Mouse (Mus musculus): Measurements from ENCODE around the gene Cacna1c. TPM values are rescaled to one million over a fixed set of nuclear protein-coding genes. Genes with fewer than 3 reads are reported as not detected.

The Cacna1c gene
- polyA plus RNA-seq, 1 experiment from 2014 or later = 0.30 TPM

DNA sequence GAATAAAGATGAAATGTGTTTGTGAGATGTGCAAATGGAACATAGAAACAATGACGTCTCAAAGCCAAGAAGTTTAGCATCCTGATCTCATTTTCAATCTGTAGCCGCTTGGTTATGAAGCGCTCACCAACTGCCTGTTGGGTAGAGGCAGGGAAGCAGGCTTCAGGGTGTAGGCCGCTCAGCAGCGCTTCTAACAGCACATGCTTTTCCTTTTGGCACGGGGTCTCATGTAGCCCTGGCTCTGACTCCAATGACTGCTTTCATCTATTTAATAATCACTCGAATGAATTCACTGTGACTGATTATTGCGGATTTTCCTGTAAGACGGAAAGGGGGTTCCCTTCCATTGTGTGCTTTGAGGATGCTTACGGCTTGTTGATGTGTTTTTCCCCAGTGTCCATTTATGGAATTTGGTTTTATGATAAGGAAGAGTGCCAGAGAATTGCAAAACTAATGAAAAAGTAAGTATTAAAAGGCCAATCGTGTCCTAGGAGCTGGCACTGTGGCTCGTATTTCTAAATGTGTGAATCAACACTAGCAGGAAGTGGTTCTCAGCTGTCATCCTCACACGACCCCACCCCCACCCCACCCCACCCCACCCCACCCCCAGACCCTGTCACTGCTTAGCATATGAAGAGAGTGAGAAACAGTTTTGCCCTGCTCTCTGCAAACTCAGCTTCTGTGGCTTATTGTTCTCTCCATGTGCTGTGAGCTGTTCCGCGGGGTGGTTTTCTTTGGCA, 2.5 kb upstream of the Cacna1c start:
- no peak overlapping the region for H3K4me2 ChIP-seq (ENCODE audit: low read depth, low read length)
- H3K4me1 ChIP-seq (ENCODE audit: control insufficient read depth, low read depth, low read length) = no peaks in the 10 kb centered on the region
- H3K27ac ChIP-seq (ENCODE audit: low read length) = no peak overlapping the region
- no peaks in the 10 kb centered on the region for H3K36me3 ChIP-seq (ENCODE audit: control insufficient read depth, insufficient read depth)
- H3K9ac ChIP-seq (ENCODE audit: low read depth, low read length) = no peak overlapping the region
- no peaks in the 10 kb centered on the region for H3K27me3 ChIP-seq (ENCODE audit: control insufficient read depth, insufficient read depth, low read depth, low read length)
- 59% methylated on average over 15 of the region's 15 CpGs for WGBS (ENCODE audit: insufficient replicate concordance)
- no peaks in the 10 kb centered on the region for H3K9me3 ChIP-seq (replicated peaks; ENCODE audit: control insufficient read depth, low read length)
- H3K4me3 ChIP-seq (ENCODE audit: low read depth, low read length) = no peak overlapping the region
- no peak for ATAC-seq (ENCODE audit: low read depth)

DNA sequence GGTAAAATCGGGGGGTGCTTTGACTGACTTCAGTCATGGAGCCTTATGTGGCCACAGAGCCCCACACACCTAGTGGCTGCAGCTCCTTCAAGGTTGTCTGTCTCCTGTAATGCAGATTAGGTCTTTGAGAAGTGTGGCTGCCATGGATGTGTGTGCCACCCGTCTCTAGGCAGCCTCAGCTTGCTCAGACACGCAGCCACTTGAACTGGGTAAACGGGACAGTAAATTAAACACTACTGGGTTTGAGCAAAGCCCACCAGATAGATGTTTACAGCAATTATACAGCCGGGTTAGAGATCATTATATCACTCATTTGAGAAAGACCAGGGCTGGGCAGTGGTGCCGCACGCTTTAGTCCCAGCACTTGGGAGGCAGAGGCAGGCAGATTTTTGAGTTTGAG, 1.6 kb downstream of the Cacna1c start:
- no peak overlapping the region for H3K9ac ChIP-seq (ENCODE audit: low read depth, low read length)
- H3K27me3 ChIP-seq (ENCODE audit: control insufficient read depth, insufficient read depth, low read depth, low read length) = no peaks in the 10 kb centered on the region
- H3K36me3 ChIP-seq (ENCODE audit: control insufficient read depth, insufficient read depth) = no peaks in the 10 kb centered on the region
- no peak overlapping the region for H3K4me3 ChIP-seq (ENCODE audit: low read depth, low read length)
- no peak overlapping the region for H3K4me2 ChIP-seq (ENCODE audit: low read depth, low read length)
- no peak for ATAC-seq (ENCODE audit: low read depth)
- no peaks in the 10 kb centered on the region for H3K9me3 ChIP-seq (replicated peaks; ENCODE audit: control insufficient read depth, low read length)
- H3K27ac ChIP-seq (ENCODE audit: low read length) = no peak overlapping the region
- 75% methylated on average over 7 of the region's 7 CpGs for WGBS (ENCODE audit: insufficient replicate concordance)
- H3K4me1 ChIP-seq (ENCODE audit: control insufficient read depth, low read depth, low read length) = no peaks in the 10 kb centered on the region

DNA sequence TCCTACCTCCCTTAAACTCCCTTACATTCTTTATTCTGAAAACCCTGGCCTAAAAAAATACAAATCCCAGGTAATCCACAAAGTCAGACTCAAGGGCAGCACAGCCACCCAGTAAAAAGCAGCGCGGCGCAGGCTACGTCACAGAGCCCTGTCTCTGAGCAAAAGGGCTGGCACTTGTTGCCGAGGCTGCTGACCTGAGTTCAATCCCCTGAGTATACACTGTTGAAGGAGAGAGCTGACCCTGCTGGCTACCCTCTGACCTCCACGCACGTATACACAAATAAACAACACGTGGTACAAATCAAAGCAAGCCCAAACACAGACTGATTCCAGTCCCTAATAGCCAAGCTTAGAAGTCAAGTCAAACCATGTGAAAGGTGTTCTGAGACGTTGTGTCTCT, 2.1 kb downstream of the Cacna1c start:
- WGBS (ENCODE audit: insufficient replicate concordance) = 77% methylated on average over 9 of the region's 9 CpGs

DNA sequence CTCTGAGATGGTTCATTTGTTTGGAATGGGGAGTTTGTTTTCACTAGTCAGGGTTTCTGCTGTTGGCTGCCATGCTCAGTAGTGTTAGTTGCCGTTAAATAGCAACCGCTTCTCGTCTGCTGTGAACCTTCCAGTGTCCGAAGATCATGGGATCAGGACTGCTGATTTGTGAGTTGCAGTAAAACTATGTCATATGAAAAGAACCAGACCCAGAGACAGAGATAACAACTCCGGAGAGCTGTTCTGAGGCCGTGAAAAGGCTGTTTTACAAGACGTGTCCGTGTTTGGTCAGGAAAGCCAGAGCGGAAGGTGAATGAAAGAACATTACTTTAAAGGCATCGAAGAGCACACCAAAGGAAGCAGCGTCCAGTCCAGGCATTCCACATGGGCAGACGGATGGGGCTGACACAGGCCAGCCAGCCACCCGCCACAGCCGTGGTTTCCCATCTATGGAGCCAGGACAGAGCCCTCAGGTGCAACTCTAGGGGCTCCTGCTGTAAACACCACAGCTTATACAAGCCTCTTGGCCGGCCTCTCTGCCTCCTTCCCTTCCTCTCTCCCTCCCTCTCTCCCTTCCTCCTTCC, 2.6 kb downstream of the Cacna1c start:
- WGBS (ENCODE audit: insufficient replicate concordance) = 78% methylated on average over 15 of the region's 15 CpGs

More for the DNA sequence above, 2.1 kb downstream of the Cacna1c start:
- no peak overlapping the region for H3K4me2 ChIP-seq (ENCODE audit: low read depth, low read length)
- H3K36me3 ChIP-seq (ENCODE audit: control insufficient read depth, insufficient read depth) = no peaks in the 10 kb centered on the region
- no peaks in the 10 kb centered on the region for H3K4me1 ChIP-seq (ENCODE audit: control insufficient read depth, low read depth, low read length)
- no peak for ATAC-seq (ENCODE audit: low read depth)
- H3K27ac ChIP-seq (ENCODE audit: low read length) = no peak overlapping the region
- no peak overlapping the region for H3K9ac ChIP-seq (ENCODE audit: low read depth, low read length)
- no peaks in the 10 kb centered on the region for H3K27me3 ChIP-seq (ENCODE audit: control insufficient read depth, insufficient read depth, low read depth, low read length)
- H3K4me3 ChIP-seq (ENCODE audit: low read depth, low read length) = no peak overlapping the region
- H3K9me3 ChIP-seq (replicated peaks; ENCODE audit: control insufficient read depth, low read length) = no peaks in the 10 kb centered on the region

DNA sequence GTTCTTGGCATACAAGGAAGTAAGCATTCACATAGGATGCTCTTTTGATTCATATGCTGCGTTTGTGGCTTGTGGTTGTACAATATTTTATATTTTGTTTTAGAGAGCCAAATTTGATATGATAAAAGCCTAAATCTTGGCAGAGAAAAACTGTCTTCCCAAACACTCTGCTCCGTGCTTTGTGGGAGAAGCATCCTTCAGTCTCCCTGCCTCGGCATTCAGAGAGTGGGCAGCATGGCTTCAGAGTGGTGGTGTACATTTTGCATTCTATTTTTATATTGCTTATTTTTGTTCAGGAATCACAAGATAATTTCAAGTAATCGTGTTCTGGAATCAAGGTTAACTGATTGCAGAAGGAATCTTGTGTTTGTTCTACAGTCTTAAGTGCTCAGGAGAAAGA, 4.7 kb downstream of the Cacna1c start:
- WGBS (ENCODE audit: insufficient replicate concordance) = 68% methylated on average over 4 of the region's 4 CpGs
- H3K36me3 ChIP-seq (ENCODE audit: control insufficient read depth, insufficient read depth) = no peaks in the 10 kb centered on the region; the same call in 1 of the 2 replicates
- no peak overlapping the region for H3K9ac ChIP-seq (ENCODE audit: low read depth, low read length)
- ATAC-seq (ENCODE audit: low read depth) = no peak
- no peak overlapping the region for H3K27ac ChIP-seq (ENCODE audit: low read length)
- H3K9me3 ChIP-seq (replicated peaks; ENCODE audit: control insufficient read depth, low read length) = no peaks in the 10 kb centered on the region
- H3K27me3 ChIP-seq (ENCODE audit: control insufficient read depth, insufficient read depth, low read depth, low read length) = no peaks in the 10 kb centered on the region
- H3K4me2 ChIP-seq (ENCODE audit: low read depth, low read length) = no peak overlapping the region
- no peak overlapping the region for H3K4me3 ChIP-seq (ENCODE audit: low read depth, low read length)
- H3K4me1 ChIP-seq (ENCODE audit: control insufficient read depth, low read depth, low read length) = no peaks in the 10 kb centered on the region

More for the DNA sequence above, 2.6 kb downstream of the Cacna1c start:
- Histone ChIP-seq H3K27me3 (ENCODE audit: control insufficient read depth, insufficient read depth, low read depth, low read length) (no peaks in the 10 kb centered on the region), H3K9me3 (replicated peaks; ENCODE audit: control insufficient read depth, low read length) (no peaks in the 10 kb centered on the region), H3K4me2 (ENCODE audit: low read depth, low read length) (no peak overlapping the region), H3K27ac (ENCODE audit: low read length) (no peak overlapping the region), H3K36me3 (ENCODE audit: control insufficient read depth, insufficient read depth) (no peaks in the 10 kb centered on the region), H3K4me3 (ENCODE audit: low read depth, low read length) (no peak overlapping the region), H3K9ac (ENCODE audit: low read depth, low read length) (no peak overlapping the region), H3K4me1 (ENCODE audit: control insufficient read depth, low read depth, low read length) (no peaks in the 10 kb centered on the region)
- ATAC-seq (ENCODE audit: low read depth) = no peak

DNA sequence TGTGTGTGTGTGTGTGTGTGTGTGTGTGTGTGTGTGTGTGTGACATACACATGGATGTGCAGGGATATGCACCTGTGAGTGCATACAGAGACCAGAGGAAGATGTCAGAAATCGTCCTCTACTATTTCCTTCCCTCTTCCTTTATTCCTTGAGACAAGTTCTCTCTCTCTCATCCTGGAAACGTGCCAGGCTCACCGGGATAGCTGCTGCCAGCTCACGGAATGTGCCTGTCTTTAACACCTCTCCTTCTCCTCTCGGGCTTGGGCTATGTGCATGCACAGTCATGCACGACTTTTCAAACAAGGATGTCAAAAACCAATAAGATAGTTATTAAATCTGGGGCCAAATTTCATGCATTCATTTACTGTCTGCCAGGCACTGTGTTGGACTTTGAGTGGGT, 8.6 kb downstream of the Cacna1c start:
- H3K36me3 ChIP-seq (ENCODE audit: control insufficient read depth, insufficient read depth) = no peaks in the 10 kb centered on the region; the same call in 1 of the 2 replicates
- H3K9me3 ChIP-seq (replicated peaks; ENCODE audit: control insufficient read depth, low read length) = no peaks in the 10 kb centered on the region
- no peak for ATAC-seq (ENCODE audit: low read depth)
- WGBS (ENCODE audit: insufficient replicate concordance) = 66% methylated on average over 6 of the region's 6 CpGs
- H3K4me3 ChIP-seq (ENCODE audit: low read depth, low read length) = no peak overlapping the region
- H3K9ac ChIP-seq (ENCODE audit: low read depth, low read length) = no peak overlapping the region
- H3K4me2 ChIP-seq (ENCODE audit: low read depth, low read length) = no peak overlapping the region
- H3K4me1 ChIP-seq (ENCODE audit: control insufficient read depth, low read depth, low read length) = no peaks in the 10 kb centered on the region
- no peak overlapping the region for H3K27ac ChIP-seq (ENCODE audit: low read length)
- H3K27me3 ChIP-seq (ENCODE audit: control insufficient read depth, insufficient read depth, low read depth, low read length) = no peaks in the 10 kb centered on the region

DNA sequence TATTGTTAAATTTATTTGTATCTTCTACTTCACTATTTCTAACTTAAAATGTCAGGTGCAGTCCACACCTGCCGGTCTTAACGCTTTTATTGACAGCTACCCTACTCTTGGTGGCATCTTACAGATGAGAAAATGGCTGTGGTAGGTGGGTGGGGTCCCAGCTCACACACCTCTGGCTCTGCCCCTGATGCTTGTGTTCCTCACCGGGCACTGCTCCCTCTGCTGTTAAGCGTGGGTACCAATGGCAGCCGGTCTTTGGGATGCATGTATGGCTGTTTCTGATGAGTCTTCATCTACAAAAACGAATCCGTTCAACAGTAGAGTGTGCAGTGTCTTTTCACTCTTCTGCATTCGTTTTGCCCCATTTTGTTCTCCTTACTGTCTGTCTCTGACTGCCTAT, 9.6 kb downstream of the Cacna1c start:
- no peaks in the 10 kb centered on the region for H3K27me3 ChIP-seq (ENCODE audit: control insufficient read depth, insufficient read depth, low read depth, low read length)
- H3K9me3 ChIP-seq (replicated peaks; ENCODE audit: control insufficient read depth, low read length) = no peaks in the 10 kb centered on the region
- no peak overlapping the region for H3K4me3 ChIP-seq (ENCODE audit: low read depth, low read length)
- ATAC-seq (ENCODE audit: low read depth) = no peak
- 62% methylated on average over 8 of the region's 8 CpGs for WGBS (ENCODE audit: insufficient replicate concordance)
- no peak overlapping the region for H3K9ac ChIP-seq (ENCODE audit: low read depth, low read length)
- no peaks in the 10 kb centered on the region; the same call in 1 of the 2 replicates for H3K36me3 ChIP-seq (ENCODE audit: control insufficient read depth, insufficient read depth)
- no peak overlapping the region for H3K27ac ChIP-seq (ENCODE audit: low read length)
- no peaks in the 10 kb centered on the region for H3K4me1 ChIP-seq (ENCODE audit: control insufficient read depth, low read depth, low read length)
- no peak overlapping the region for H3K4me2 ChIP-seq (ENCODE audit: low read depth, low read length)

DNA sequence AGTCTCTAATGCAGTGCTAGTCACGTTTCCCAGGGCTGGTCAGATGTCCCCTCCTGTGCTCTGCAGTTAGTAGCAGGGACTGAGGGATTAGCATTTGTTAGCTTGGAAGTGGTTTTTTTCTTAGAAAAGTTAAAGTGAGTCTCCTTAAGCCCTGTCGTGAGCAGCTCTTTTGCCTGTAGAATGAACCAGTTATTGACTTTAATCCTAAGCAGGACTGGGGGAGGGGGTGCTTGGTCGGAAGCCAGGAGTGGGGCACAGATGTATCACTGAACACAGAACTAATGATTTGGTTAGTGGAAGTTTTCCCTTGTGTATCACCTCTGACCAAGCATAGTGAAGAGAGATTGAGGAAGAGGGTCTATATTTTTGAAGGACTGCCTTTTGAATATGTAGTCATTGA, 12.4 kb downstream of the Cacna1c start:
- H3K27me3 ChIP-seq (ENCODE audit: control insufficient read depth, insufficient read depth, low read depth, low read length) = no peaks in the 10 kb centered on the region
- no peaks in the 10 kb centered on the region for H3K9me3 ChIP-seq (replicated peaks; ENCODE audit: control insufficient read depth, low read length)
- no peaks in the 10 kb centered on the region; the same call in 1 of the 2 replicates for H3K36me3 ChIP-seq (ENCODE audit: control insufficient read depth, insufficient read depth)
- H3K4me2 ChIP-seq (ENCODE audit: low read depth, low read length) = no peak overlapping the region
- H3K27ac ChIP-seq (ENCODE audit: low read length) = no peak overlapping the region
- no peak overlapping the region for H3K4me3 ChIP-seq (ENCODE audit: low read depth, low read length)
- no peak overlapping the region for H3K9ac ChIP-seq (ENCODE audit: low read depth, low read length)
- WGBS (ENCODE audit: insufficient replicate concordance) = 65% methylated on average over 3 of the region's 3 CpGs
- no peak for ATAC-seq (ENCODE audit: low read depth)
- no peaks in the 10 kb centered on the region for H3K4me1 ChIP-seq (ENCODE audit: control insufficient read depth, low read depth, low read length)

DNA sequence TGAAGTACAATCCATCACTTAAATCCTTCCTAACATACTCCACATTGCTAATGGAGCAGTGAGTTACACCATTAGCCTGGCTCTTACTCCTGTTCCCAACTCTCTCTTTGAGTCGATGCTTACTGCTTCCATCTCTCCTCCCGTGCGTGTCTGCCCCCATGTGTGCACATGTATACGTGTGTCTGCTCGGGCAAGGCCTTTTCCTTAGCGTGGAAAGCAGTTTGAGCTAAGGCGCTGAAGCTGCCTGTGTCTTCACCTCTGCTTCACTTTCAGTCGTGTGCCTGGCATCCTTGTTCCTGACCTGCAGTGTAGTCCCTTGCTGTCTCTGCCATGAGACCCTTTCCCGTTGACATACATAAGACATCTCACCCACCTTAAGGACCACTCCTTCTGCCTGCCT, 14.0 kb downstream of the Cacna1c start:
- Histone ChIP-seq H3K27ac (ENCODE audit: low read length) (no peak overlapping the region), H3K4me3 (ENCODE audit: low read depth, low read length) (no peak overlapping the region), H3K9ac (ENCODE audit: low read depth, low read length) (no peak overlapping the region), H3K4me1 (ENCODE audit: control insufficient read depth, low read depth, low read length) (no peaks in the 10 kb centered on the region), H3K4me2 (ENCODE audit: low read depth, low read length) (no peak overlapping the region), H3K36me3 (ENCODE audit: control insufficient read depth, insufficient read depth) (no peaks in the 10 kb centered on the region; the same call in 1 of the 2 replicates), H3K27me3 (ENCODE audit: control insufficient read depth, insufficient read depth, low read depth, low read length) (no peaks in the 10 kb centered on the region), H3K9me3 (replicated peaks; ENCODE audit: control insufficient read depth, low read length) (no peaks in the 10 kb centered on the region)
- ATAC-seq (ENCODE audit: low read depth) = no peak
- WGBS (ENCODE audit: insufficient replicate concordance) = 74% methylated on average over 9 of the region's 9 CpGs

Measured in liver, embryonic 16.5 days (tissue).